Mouse (Mus musculus): ENCODE results near the gene Cish.

Gene Cish

DNA sequence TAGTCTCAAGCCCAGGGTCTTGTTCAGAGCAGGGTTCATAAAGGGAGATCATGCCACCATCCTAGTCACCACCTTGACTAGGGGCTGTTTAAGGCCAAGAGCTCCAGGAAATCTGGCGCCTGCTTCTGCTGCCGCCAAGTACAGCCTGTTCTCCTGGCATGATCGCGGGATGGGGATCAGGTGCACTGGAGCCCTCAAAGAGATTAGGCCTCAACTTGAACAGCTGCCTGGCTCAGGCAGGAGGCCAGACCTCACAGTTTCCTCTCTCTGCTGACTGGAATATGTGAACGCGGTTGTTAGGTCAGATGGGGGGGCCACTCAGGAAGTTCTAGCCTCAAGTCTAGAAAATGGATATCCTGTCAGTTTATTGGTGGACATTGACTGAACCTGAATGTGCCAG lies 27.7 kb downstream of the Cish start:
- no peak for DNase-seq (ENCODE audit: low spot score)

- DNase-seq (ENCODE audit: low spot score): no peak
Measured at GRCm38 (mm10) chr9:107324799-107325561, 29.2 kb downstream of the Cish start.

GRCm38 (mm10) chr9:107325904-107326303 lies 30.1 kb downstream of the Cish start:
- DNase-seq (ENCODE audit: low spot score): no peak

- no peak for DNase-seq (ENCODE audit: low spot score)
Measured at GRCm38 (mm10) chr9:107327879-107328620, 32.2 kb downstream of the Cish start.

DNA sequence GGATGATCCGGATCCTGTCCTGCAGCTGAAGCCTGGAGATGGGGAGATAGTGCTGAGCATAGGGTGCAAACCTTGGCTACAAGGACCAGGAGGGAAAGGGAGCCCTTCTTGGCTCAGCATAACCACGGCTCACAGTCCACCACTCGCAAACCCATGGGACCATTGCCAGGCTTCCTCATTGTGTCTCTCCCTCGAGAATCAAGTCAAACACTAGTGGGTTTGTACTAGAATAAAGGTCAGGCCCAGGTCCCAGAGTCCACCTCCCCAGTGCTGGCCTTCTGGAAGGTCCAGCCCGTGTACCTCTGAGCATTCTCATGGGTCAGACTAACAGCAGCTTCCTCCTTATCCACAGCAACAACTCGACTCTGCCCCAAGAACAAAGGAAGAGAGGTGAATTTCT lies 35.0 kb downstream of the Cish start:
- no peak for DNase-seq (ENCODE audit: low spot score)

- no peak for DNase-seq (ENCODE audit: low spot score)
Measured at GRCm38 (mm10) chr9:107333686-107334085, 37.9 kb downstream of the Cish start.

DNA sequence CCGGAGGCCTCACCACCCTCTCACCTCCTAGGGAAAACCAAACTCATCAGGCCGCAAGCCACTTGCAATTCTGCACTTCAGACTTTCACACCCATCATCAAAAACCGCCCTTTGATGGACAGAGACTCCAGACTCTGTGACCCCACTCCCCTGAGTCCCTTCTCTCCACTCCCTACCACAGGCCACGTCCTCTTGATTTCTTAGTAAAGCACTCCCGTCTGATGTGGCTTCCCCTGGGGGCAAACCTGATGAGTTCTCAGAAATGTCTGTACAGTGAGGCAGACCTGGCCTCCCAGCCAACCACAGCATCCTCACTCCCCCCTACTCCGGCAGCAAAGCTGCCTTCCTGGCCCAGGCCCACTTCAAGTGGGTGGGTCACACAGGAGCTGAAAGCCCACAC lies 38.5 kb downstream of the Cish start:
- no peak for DNase-seq (ENCODE audit: low spot score)

GRCm38 (mm10) chr9:107335046-107335445 lies 39.2 kb downstream of the Cish start:
- DNase-seq (ENCODE audit: low spot score): no peak

DNA sequence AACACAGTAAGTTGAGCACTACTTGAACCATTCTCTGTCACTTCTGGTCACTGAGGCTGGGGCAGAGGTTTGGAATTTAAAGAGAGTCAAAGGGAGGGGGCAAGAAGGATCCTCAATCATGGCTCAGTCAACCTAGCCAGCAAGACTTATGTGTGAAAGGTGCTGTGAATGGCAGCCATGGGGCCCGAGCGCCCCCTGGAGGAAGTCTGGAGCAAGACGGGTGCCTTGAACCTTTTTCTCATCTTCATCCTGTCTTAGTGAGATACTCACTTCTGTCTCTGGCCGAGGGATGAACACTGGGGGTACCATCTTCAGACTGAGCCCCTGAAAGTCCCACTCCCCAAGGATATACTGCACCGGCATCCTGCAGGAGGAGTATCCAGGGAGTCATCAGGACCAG lies 40.1 kb downstream of the Cish start:
- peak; percentile 41 for DNase-seq (ENCODE audit: low spot score)

DNA sequence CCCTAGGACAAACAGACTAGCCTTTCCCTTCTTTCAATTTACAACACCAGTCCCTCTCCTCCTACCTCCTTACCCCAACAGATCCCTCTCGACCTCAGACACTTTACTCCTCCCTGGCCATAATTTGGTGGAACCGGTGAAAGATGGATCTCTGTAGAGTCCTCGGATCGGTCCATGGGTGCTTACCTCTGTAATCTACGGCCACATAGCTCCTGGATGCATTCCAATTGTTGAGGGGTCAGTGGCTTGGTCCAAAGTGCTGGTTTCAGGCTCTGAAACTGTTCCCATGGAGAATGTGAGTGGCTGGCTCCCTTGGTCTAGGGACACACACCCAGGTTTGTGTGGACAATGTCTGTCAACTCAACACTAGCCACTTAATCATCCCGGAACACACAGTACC lies 40.6 kb downstream of the Cish start:
- no peak for DNase-seq (ENCODE audit: low spot score)

DNA sequence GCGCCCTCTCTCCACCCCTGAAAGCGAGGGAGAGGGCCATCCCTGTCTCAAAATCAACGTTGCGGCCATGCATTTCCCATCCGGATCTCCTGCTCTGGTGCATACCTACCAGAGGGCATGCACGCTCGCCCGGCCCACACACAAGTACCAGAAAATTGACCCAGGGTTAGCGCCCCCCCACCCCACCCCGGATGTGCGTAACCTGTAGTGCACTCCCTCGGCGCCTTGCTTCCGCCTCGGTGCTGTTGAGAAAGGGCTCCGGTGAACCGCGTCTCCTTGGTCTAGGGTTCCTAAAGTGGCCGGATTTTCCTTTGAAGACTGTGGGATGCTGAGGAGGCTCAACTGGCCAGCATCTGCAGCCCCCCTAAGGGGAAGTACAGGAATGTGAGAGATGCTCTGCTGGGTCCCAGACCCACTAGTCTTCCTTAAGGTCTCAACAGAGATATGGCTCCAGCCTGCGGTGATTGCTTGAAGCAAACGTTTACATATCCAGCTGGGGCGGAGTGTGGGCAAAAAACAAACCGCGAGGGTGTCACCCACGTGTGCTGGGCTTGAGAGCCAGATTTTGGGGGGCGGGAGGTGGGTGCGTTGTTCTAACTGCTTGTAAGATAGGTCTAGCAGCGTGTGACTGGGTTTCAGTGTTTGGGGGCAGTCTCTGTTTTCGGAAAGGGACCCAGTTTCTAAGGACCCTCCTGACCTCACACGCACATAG lies 42.5 kb downstream of the Cish start, which contains the start of gene Hemk1:
Hemk1 (minus strand) TSS at position 179 of the 712 bp plus-strand sequence.
- peak; percentile 47 for DNase-seq (ENCODE audit: low spot score)

DNA sequence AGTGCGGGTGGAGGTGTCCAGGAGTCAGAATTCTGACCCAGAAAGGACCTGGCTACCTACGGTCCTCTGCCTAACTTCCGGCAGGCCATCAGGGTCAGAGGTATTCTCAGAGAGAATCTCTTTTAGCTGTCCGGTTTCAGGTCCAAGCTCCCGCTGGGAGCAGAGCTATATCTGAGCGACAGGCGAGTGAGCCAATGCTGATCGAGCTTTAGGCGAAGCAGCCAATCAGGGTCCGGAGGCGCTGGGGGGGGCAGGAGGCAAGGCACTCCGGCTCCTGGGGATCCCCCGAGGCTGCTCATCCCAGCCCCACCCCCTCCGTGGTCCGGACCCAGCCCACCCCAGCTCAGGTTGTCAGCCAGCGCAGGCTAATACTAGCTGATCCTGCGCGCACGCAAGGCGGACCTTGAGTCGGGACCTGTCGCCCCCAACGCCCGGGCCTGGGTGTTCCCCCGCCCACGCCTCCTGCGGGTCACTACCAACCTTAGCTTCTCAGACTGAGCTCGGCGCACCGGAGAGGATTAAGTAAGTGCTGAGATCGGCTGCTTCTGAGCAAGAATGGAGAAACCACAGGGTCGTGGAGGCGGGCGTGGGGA lies 44.5 kb downstream of the Cish start, which contains the start of gene 6430571L13Rik:
6430571L13Rik (plus strand) TSS at position 336 of the 593 bp plus-strand sequence.
- DNase-seq (ENCODE audit: low spot score): peak; percentile 77

- DNase-seq (ENCODE audit: low spot score): no peak
Measured at GRCm38 (mm10) chr9:107340911-107341645, 45.3 kb downstream of the Cish start.

DNA sequence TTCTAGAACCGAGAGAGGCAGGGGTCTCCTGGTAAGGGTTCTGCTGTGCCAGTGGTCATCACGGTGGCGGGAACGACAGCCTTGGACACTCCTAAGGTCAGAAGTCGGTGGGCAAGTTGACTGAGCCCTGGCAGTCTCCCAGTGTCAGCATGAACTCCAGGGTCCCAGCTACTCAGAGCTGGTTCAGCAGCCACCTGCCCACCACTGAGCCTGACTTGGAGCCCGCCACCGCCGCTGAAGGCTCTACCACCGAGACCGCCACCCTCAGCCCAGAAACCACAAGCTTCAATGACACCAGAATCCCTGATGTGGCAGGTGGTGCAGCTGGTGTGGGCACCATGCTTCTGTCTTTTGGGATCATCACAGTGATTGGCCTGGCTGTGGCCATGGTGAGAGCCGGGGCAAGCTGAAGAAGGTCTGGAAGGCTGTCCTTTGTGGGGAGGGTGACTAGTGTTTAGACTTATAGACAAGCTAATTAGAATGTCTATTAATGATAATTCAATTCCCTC lies 46.4 kb downstream of the Cish start:
- DNase-seq (ENCODE audit: low spot score): no peak

- no peak for DNase-seq (ENCODE audit: low spot score)
Measured at GRCm38 (mm10) chr9:107343146-107343943, 47.5 kb downstream of the Cish start.

GRCm38 (mm10) chr9:107344027-107344426 lies 48.2 kb downstream of the Cish start:
- no peak for DNase-seq (ENCODE audit: low spot score)

DNA sequence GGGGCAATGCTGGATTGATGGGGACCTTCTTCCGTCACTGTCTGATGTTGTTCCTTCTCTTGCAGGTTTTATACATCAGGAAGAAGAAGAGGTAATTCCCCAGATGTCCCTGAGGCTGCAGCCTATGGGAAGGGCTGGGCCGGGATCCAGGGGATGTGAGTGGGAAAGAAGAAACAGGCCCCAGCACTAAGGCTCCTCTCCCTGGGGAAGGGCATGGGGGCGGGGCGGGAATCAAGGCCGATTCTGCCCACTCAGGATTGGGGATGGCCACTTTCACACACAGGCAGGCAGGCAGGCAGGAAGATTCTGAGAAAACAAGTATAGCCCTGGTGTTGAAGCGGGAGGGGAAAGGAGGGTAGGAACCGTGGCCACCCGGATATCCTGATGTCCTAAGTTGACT lies 50.3 kb downstream of the Cish start:
- no peak for DNase-seq (ENCODE audit: low spot score)

DNA sequence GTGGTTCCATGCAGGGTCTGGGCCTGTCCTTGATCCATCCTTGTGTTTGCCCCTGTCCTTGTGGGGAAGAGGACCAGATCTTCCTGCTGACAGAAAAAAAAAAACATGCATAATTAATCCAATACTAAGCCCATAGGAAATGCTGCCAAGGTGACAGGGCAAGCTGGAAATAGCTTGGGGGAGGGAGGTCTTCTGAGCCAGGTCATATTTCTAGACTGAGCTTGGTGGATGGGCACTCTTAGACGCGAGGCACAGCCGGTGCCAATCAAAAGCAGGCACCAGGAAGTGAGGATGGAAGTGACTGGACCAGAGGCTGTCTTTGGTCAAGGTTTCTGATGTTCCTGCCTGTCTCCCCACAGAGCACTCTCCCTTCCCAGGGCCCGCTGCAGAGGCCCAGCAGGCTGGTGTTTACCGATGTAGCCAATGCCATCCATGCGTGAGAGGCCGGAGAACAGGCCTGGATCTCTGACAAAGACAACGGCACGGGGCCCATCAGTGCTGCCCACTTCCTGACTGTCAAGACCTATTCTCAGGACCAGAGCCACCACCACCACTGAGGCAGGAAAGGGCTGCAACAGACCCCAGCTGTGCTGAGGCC lies 51.9 kb downstream of the Cish start:
- no peak for DNase-seq (ENCODE audit: low spot score)

DNA sequence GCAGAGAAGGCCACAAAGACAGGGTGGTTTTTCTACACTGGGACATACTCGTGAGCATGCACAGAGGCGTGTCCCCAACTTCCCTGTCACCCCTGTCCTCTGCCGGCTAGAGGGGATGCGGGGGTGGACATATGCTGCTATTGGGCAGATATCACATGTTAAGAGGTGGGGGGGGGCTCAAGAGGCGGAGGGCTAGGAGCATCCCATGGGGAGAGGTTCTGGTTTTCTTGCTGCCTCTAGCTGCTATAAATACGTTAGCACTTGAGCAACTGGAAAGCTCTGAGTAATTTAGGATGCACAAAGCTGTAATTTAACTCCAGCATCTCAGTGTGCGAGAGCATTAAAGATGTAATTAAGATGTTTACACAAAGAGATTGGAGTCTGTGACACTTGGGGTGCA lies 53.5 kb downstream of the Cish start:
- no peak for DNase-seq (ENCODE audit: low spot score)

Measured in layer of hippocampus, adult 9-10 months (tissue).